Mouse (Mus musculus): ENCODE measurements around the gene Pomt2. TPM values are rescaled to one million over a fixed set of nuclear protein-coding genes. Genes with fewer than 3 reads are reported as not detected.

The Pomt2 gene
- polyA plus RNA-seq, 1 experiment from 2014 or later, result 9.5 TPM

DNA sequence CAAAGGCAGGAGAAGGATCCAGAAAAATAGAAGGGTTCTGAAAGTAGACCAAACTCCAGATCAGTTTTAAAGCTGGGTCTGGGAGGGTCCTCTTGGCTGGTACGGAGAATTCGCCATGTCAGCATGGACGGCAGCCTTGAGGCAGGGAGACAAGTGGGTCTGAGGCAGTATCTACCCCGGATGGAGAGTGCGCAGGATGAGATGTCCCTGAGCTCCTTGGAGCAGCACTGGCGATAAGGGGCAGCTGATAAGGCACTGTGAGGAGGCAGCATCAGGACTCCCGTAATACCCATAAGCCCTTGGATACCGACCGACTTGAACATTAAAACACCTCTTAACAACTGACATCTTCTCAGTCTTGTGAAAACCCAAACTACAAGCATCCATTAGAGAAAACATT, 15.0 kb downstream of the Pomt2 start:
- Histone ChIP-seq H3K36me3 (ENCODE audit: insufficient read depth, low read length) (0 out of 2 replicates have a peak, but pooled peaks cover 5% of the 10 kb centered on the region), H3K27ac (ENCODE audit: low read length) (no peak overlapping the region), H3K4me1 (ENCODE audit: insufficient read depth, low read depth, low read length) (no peaks in the 10 kb centered on the region), H3K9me3 (ENCODE audit: low read length) (no peaks in the 10 kb centered on the region), H3K27me3 (replicated peaks; ENCODE audit: insufficient read depth, low read length) (no peaks in the 10 kb centered on the region), H3K4me3 (ENCODE audit: low read depth, low read length) (no peak overlapping the region), H3K9ac (replicated peaks; ENCODE audit: low read depth) (no peak overlapping the region), H3K4me2 (replicated peaks; ENCODE audit: low read depth, low read length) (no peak overlapping the region)
- no peak for TF ChIP-seq EP300 (IDR thresholded peaks at IDR 0.05)
- TF ChIP-seq CTCF (IDR thresholded peaks at IDR 0.05), result no peak
- 88% methylated on average over 9 of the region's 9 CpGs for WGBS
- DNase-seq (ENCODE audit: low spot score) (no peak), ATAC-seq (no peak)

DNA sequence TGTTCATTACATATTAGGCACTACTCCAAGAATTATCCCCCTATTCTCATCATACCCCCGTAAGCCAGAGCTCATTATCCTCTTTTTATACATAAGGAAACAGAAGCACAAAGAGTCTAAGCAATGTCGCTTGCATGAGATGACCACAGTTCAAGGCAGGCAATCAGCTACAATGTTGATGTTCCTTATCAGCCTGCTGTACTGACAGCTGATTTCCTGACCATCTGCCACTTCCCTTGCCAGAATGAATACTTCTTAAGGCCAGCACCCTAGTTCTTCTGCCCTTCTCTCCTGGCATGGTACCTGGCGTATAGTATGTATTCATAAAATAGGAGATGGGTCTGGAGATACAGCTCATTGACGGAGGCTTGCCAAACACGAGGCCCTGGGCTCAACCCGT, 15.6 kb downstream of the Pomt2 start:
- no peak for ATAC-seq
- 0 out of 2 replicates have a peak, but pooled peaks cover 8% of the 10 kb centered on the region for H3K36me3 ChIP-seq (ENCODE audit: insufficient read depth, low read length)
- H3K9ac ChIP-seq (replicated peaks; ENCODE audit: low read depth), result no peak overlapping the region
- H3K4me2 ChIP-seq (replicated peaks; ENCODE audit: low read depth, low read length), result no peak overlapping the region
- WGBS, result 72% methylated on average over 6 of the region's 6 CpGs
- H3K27ac ChIP-seq (ENCODE audit: low read length), result no peak overlapping the region
- DNase-seq (ENCODE audit: low spot score), result no peak
- no peak overlapping the region for H3K4me3 ChIP-seq (ENCODE audit: low read depth, low read length)
- TF ChIP-seq EP300 (IDR thresholded peaks at IDR 0.05), result no peak
- TF ChIP-seq CTCF (IDR thresholded peaks at IDR 0.05), result no peak
- no peaks in the 10 kb centered on the region for H3K4me1 ChIP-seq (ENCODE audit: insufficient read depth, low read depth, low read length)
- H3K9me3 ChIP-seq (ENCODE audit: low read length), result no peaks in the 10 kb centered on the region
- no peaks in the 10 kb centered on the region for H3K27me3 ChIP-seq (replicated peaks; ENCODE audit: insufficient read depth, low read length)

DNA sequence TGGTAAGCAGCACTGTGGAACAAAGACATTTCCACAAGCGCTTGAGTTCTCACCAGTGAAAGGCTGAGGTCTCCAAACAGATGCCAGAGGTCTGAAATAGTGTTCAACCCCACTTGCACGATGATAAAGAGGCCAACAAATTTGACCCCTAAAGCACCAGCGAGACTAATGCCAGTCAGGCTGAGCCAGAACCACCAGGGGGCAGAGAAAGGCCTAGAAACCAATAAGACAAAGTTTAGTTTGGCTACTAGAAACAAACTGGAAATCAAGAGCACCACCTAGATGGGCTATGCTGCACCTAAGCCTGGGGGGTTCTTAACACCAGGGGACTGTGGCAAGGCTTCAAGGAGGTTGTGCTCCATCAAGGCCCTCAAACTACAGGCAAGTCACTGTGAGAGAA, 16.1 kb downstream of the Pomt2 start:
- DNase-seq (ENCODE audit: low spot score) (peak; percentile 59), ATAC-seq (no peak)
- no peaks in the 10 kb centered on the region for H3K27me3 ChIP-seq (replicated peaks; ENCODE audit: insufficient read depth, low read length)
- WGBS, result 53% methylated on average over 3 of the region's 3 CpGs
- H3K27ac ChIP-seq (ENCODE audit: low read length), result no peak overlapping the region
- H3K9ac ChIP-seq (replicated peaks; ENCODE audit: low read depth), result no peak overlapping the region
- 0 out of 2 replicates have a peak, but pooled peaks cover 8% of the 10 kb centered on the region for H3K36me3 ChIP-seq (ENCODE audit: insufficient read depth, low read length)
- H3K4me2 ChIP-seq (replicated peaks; ENCODE audit: low read depth, low read length), result no peak overlapping the region
- H3K4me3 ChIP-seq (ENCODE audit: low read depth, low read length), result no peak overlapping the region
- no peak for TF ChIP-seq EP300 (IDR thresholded peaks at IDR 0.05)
- TF ChIP-seq CTCF (IDR thresholded peaks at IDR 0.05), result peak; percentile 77
- no peaks in the 10 kb centered on the region for H3K9me3 ChIP-seq (ENCODE audit: low read length)
- H3K4me1 ChIP-seq (ENCODE audit: insufficient read depth, low read depth, low read length), result no peaks in the 10 kb centered on the region

DNA sequence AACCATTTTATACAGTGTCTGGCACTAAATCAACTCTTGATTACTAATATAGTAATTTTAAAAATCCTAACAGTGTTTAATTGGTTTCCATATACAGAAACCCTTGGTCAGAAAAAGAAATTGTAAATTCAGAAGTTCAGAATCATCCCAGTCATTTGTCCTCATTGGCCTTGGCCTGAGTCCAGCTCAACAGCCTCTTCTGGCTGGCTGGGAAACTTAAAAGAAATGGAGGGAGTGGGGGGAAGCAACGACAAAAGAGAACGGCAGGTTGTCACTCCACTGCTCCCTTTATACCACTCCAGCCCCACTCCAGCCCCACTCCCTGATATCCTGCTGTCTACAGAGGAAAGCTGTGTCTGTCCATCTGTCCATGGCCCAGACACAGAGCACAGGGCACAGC, 16.6 kb downstream of the Pomt2 start:
- Histone ChIP-seq H3K4me1 (ENCODE audit: insufficient read depth, low read depth, low read length) (no peaks in the 10 kb centered on the region), H3K27ac (ENCODE audit: low read length) (no peak overlapping the region), H3K4me3 (ENCODE audit: low read depth, low read length) (no peak overlapping the region), H3K36me3 (ENCODE audit: insufficient read depth, low read length) (0 out of 2 replicates have a peak, but pooled peaks cover 8% of the 10 kb centered on the region), H3K9ac (replicated peaks; ENCODE audit: low read depth) (no peak overlapping the region), H3K27me3 (replicated peaks; ENCODE audit: insufficient read depth, low read length) (no peaks in the 10 kb centered on the region), H3K4me2 (replicated peaks; ENCODE audit: low read depth, low read length) (no peak overlapping the region), H3K9me3 (ENCODE audit: low read length) (no peaks in the 10 kb centered on the region)
- WGBS, result 44% methylated on average over 2 of the region's 2 CpGs
- no peak for TF ChIP-seq EP300 (IDR thresholded peaks at IDR 0.05)
- no peak for TF ChIP-seq CTCF (IDR thresholded peaks at IDR 0.05)
- ATAC-seq, result no peak
- peak; percentile 12 for DNase-seq (ENCODE audit: low spot score)

DNA sequence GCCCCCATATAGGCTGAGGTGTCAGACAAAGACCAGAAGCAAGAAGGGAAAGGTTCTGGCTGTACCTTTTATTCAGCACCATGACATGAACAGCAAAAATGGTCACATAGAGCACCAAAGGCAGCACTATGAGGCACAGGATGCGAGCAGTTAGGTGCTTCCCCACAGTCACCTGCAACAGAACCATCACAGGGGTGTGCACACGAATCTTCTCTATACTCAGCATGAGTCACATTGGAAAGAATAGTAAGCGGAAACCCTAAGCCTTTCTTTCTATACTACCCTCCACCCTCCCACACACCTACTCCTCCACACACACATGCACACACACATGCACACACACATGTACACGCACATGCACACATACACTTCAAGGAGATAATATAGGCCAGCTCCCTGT, 17.5 kb downstream of the Pomt2 start:
- WGBS, result 97% methylated on average over 4 of the region's 4 CpGs
- no peaks in the 10 kb centered on the region for H3K9me3 ChIP-seq (ENCODE audit: low read length)
- no peak overlapping the region for H3K27ac ChIP-seq (ENCODE audit: low read length)
- no peaks in the 10 kb centered on the region for H3K27me3 ChIP-seq (replicated peaks; ENCODE audit: insufficient read depth, low read length)
- no peak for ATAC-seq
- H3K4me3 ChIP-seq (ENCODE audit: low read depth, low read length), result no peak overlapping the region
- DNase-seq (ENCODE audit: low spot score), result no peak
- TF ChIP-seq EP300 (IDR thresholded peaks at IDR 0.05) (no peak), CTCF (IDR thresholded peaks at IDR 0.05) (no peak)
- H3K9ac ChIP-seq (replicated peaks; ENCODE audit: low read depth), result no peak overlapping the region
- H3K4me2 ChIP-seq (replicated peaks; ENCODE audit: low read depth, low read length), result no peak overlapping the region
- H3K36me3 ChIP-seq (ENCODE audit: insufficient read depth, low read length), result 0 out of 2 replicates have a peak, but pooled peaks cover 8% of the 10 kb centered on the region
- H3K4me1 ChIP-seq (ENCODE audit: insufficient read depth, low read depth, low read length), result no peaks in the 10 kb centered on the region

DNA sequence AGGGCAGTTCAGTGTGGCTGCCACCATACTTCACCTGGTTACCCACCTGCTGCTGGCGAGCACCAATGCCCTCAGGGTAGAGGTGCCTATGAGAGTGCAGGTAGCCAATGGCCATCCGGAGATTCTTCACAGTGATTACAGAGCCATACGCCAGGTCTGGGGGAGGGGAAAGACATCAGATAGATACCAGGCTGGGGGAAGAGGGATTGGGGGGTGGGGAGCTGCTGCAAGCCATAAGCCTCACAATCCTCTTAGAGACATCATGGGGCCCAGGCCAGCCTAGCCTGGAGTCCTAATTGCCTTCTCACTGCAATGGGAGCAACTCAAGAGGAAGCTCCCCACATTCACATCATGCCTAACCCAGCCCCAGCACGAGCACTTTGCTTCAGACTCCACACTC, 20.5 kb downstream of the Pomt2 start:
- DNase-seq (ENCODE audit: low spot score), result no peak
- no peak overlapping the region for H3K27ac ChIP-seq (ENCODE audit: low read length)
- no peaks in the 10 kb centered on the region for H3K9me3 ChIP-seq (ENCODE audit: low read length)
- H3K4me3 ChIP-seq (ENCODE audit: low read depth, low read length), result no peak overlapping the region
- no peaks in the 10 kb centered on the region for H3K27me3 ChIP-seq (replicated peaks; ENCODE audit: insufficient read depth, low read length)
- no peak for ATAC-seq
- no peak overlapping the region for H3K4me2 ChIP-seq (replicated peaks; ENCODE audit: low read depth, low read length)
- TF ChIP-seq CTCF (IDR thresholded peaks at IDR 0.05) (no peak), EP300 (IDR thresholded peaks at IDR 0.05) (no peak)
- H3K36me3 ChIP-seq (ENCODE audit: insufficient read depth, low read length), result peaks cover 14% of the 10 kb centered on the region
- H3K9ac ChIP-seq (replicated peaks; ENCODE audit: low read depth), result no peak overlapping the region
- H3K4me1 ChIP-seq (ENCODE audit: insufficient read depth, low read depth, low read length), result no peaks in the 10 kb centered on the region
- 73% methylated on average over 4 of the region's 4 CpGs for WGBS

Measured in lung, postnatal 0 days (tissue).